Mouse (Mus musculus): Measurements from ENCODE around the gene Sox8. TPM values are rescaled to one million over a fixed set of nuclear protein-coding genes. Genes with fewer than 3 reads are reported as not detected.

Gene Sox8
- polyA plus RNA-seq, 1 experiment from 2014 or later, result 7.1 TPM

DNA sequence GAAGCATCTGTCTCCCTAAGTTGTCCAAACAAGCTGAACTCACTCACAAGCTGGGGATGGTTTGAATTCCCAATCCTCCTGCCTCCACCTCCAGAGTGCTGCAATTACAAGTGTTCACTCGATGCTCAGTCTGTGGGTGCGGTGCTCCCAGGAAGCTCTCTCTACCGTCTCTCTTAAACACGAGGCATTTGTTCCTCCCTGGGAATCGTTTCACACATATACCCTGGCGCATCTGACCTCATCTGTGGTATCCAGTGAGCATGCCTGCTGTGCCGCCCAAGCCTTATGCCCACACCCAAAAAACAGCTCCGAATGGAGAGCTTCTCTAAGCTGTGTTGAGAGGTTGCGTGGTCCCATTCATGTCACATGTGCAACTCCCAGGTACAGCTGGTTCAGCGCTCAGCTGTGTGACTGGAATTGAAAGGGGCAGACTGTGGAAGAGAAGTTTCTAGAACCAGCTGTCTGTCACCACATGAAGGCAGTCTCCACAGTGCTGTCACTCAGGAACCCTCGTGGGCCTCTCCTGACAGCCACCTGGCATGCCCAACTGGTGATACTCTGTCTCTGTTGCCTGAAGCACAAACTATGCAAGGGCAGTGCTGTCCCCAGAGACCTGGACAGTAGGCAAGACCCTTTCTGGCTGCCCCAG is 37.8 kb upstream of the Sox8 start:
- Histone ChIP-seq H3K4me3 (ENCODE audit: low read depth, low read length) (no peak overlapping the region), H3K36me3 (ENCODE audit: control insufficient read depth, insufficient read depth, low read length) (no peaks in the 10 kb centered on the region), H3K4me1 (replicated peaks; ENCODE audit: control insufficient read depth, insufficient read depth, low read length) (peaks cover 2% of the 10 kb centered on the region), H3K9ac (ENCODE audit: low read depth, low read length) (no peak overlapping the region), H3K4me2 (replicated peaks; ENCODE audit: low read depth, low read length) (no peak overlapping the region), H3K9me3 (ENCODE audit: control insufficient read depth, low read length) (no peaks in the 10 kb centered on the region), H3K27me3 (ENCODE audit: control insufficient read depth, insufficient read depth, low read length) (no peaks in the 10 kb centered on the region), H3K27ac (ENCODE audit: low read depth, low read length) (no peak overlapping the region; the same call in 1 of the 2 replicates)
- WGBS, result 90% methylated on average over 11 of the region's 11 CpGs
- no peak for DNase-seq (ENCODE audit: low spot score)
- ATAC-seq (ENCODE audit: low FRiP score), result no peak

DNA sequence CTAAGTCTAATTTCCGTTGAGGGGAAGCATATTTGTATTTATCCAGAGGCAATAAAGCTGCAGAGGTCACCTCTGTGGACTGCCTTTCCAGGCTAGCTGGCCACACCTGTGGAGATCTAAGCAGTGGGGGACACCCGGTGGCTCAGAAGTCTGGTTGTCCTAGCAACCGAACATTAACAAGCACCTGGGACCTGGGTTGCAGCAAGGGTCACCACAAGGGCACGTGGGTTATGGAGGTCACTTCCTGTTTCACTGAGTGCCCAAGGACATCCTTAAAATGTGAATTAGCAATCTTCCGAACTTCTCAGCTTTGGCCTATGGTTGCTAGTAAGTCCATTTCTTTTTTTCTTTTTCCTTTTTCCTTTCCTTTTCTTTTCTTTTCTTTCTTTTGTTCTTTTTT is 33.7 kb upstream of the Sox8 start:
- Histone ChIP-seq H3K4me2 (replicated peaks; ENCODE audit: low read depth, low read length) (no peak overlapping the region), H3K9me3 (ENCODE audit: control insufficient read depth, low read length) (no peaks in the 10 kb centered on the region), H3K36me3 (ENCODE audit: control insufficient read depth, insufficient read depth, low read length) (no peaks in the 10 kb centered on the region; the same call in 1 of the 2 replicates), H3K27ac (ENCODE audit: low read depth, low read length) (no peak overlapping the region), H3K4me1 (replicated peaks; ENCODE audit: control insufficient read depth, insufficient read depth, low read length) (peaks cover 2% of the 10 kb centered on the region), H3K27me3 (ENCODE audit: control insufficient read depth, insufficient read depth, low read length) (no peaks in the 10 kb centered on the region), H3K4me3 (ENCODE audit: low read depth, low read length) (no peak overlapping the region), H3K9ac (ENCODE audit: low read depth, low read length) (no peak overlapping the region)
- DNase-seq (ENCODE audit: low spot score) (no peak), ATAC-seq (ENCODE audit: low FRiP score) (no peak)
- 51% methylated on average over 5 of the region's 5 CpGs for WGBS

GRCm38 (mm10) chr17:25602366-25602765 is 31.9 kb upstream of the Sox8 start:
- WGBS, result 79% methylated on average over 8 of the region's 8 CpGs
- DNase-seq (ENCODE audit: low spot score), result no peak

DNA sequence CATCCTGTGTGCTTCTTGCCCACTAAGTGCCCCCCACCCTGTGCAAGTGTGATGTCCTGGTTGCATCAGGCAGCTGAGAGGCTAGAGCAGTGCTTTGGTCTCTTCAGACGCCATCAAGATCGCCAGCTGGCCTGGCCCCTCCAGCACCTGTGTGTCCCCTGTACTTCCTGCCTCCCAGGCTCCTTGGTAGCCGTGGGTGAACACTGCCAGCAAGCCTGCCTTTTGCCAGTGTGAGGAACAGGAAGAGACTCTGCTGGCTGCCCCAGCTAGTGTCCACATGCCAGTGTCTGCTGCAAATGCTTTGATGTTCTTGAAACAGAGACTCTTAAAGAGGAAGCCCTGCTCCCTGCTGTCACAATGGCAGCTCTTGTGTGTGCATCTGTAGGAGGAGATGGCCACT is 27.1 kb upstream of the Sox8 start:
- 56% methylated on average over 3 of the region's 3 CpGs for WGBS
- Histone ChIP-seq H3K4me2 (replicated peaks; ENCODE audit: low read depth, low read length) (no peak overlapping the region), H3K27ac (ENCODE audit: low read depth, low read length) (no peak overlapping the region), H3K9me3 (ENCODE audit: control insufficient read depth, low read length) (no peaks in the 10 kb centered on the region), H3K36me3 (ENCODE audit: control insufficient read depth, insufficient read depth, low read length) (no peaks in the 10 kb centered on the region; the same call in 1 of the 2 replicates), H3K27me3 (ENCODE audit: control insufficient read depth, insufficient read depth, low read length) (no peaks in the 10 kb centered on the region), H3K4me1 (replicated peaks; ENCODE audit: control insufficient read depth, insufficient read depth, low read length) (no peaks in the 10 kb centered on the region), H3K9ac (ENCODE audit: low read depth, low read length) (no peak overlapping the region), H3K4me3 (ENCODE audit: low read depth, low read length) (no peak overlapping the region)
- no peak for DNase-seq (ENCODE audit: low spot score)
- no peak for ATAC-seq (ENCODE audit: low FRiP score)

More at GRCm38 (mm10) chr17:25602366-25602765, 31.9 kb upstream of the Sox8 start:
- Histone ChIP-seq H3K4me2 (replicated peaks; ENCODE audit: low read depth, low read length) (no peak overlapping the region), H3K27me3 (ENCODE audit: control insufficient read depth, insufficient read depth, low read length) (no peaks in the 10 kb centered on the region), H3K9ac (ENCODE audit: low read depth, low read length) (no peak overlapping the region), H3K27ac (ENCODE audit: low read depth, low read length) (no peak overlapping the region), H3K4me1 (replicated peaks; ENCODE audit: control insufficient read depth, insufficient read depth, low read length) (no peaks in the 10 kb centered on the region; the same call in 1 of the 2 replicates), H3K36me3 (ENCODE audit: control insufficient read depth, insufficient read depth, low read length) (no peaks in the 10 kb centered on the region; the same call in 1 of the 2 replicates), H3K9me3 (ENCODE audit: control insufficient read depth, low read length) (no peaks in the 10 kb centered on the region), H3K4me3 (ENCODE audit: low read depth, low read length) (no peak overlapping the region)
- ATAC-seq (ENCODE audit: low FRiP score), result no peak

GRCm38 (mm10) chr17:25595495-25595894 is 25.0 kb upstream of the Sox8 start:
- Histone ChIP-seq H3K27me3 (ENCODE audit: control insufficient read depth, insufficient read depth, low read length) (no peaks in the 10 kb centered on the region), H3K36me3 (ENCODE audit: control insufficient read depth, insufficient read depth, low read length) (no peaks in the 10 kb centered on the region; the same call in 1 of the 2 replicates), H3K4me1 (replicated peaks; ENCODE audit: control insufficient read depth, insufficient read depth, low read length) (no peaks in the 10 kb centered on the region), H3K4me3 (ENCODE audit: low read depth, low read length) (no peak overlapping the region), H3K27ac (ENCODE audit: low read depth, low read length) (no peak overlapping the region), H3K9ac (ENCODE audit: low read depth, low read length) (no peak overlapping the region), H3K4me2 (replicated peaks; ENCODE audit: low read depth, low read length) (no peak overlapping the region), H3K9me3 (ENCODE audit: control insufficient read depth, low read length) (no peaks in the 10 kb centered on the region)
- no peak for ATAC-seq (ENCODE audit: low FRiP score)
- 90% methylated on average over 5 of the region's 5 CpGs for WGBS
- no peak for DNase-seq (ENCODE audit: low spot score)

DNA sequence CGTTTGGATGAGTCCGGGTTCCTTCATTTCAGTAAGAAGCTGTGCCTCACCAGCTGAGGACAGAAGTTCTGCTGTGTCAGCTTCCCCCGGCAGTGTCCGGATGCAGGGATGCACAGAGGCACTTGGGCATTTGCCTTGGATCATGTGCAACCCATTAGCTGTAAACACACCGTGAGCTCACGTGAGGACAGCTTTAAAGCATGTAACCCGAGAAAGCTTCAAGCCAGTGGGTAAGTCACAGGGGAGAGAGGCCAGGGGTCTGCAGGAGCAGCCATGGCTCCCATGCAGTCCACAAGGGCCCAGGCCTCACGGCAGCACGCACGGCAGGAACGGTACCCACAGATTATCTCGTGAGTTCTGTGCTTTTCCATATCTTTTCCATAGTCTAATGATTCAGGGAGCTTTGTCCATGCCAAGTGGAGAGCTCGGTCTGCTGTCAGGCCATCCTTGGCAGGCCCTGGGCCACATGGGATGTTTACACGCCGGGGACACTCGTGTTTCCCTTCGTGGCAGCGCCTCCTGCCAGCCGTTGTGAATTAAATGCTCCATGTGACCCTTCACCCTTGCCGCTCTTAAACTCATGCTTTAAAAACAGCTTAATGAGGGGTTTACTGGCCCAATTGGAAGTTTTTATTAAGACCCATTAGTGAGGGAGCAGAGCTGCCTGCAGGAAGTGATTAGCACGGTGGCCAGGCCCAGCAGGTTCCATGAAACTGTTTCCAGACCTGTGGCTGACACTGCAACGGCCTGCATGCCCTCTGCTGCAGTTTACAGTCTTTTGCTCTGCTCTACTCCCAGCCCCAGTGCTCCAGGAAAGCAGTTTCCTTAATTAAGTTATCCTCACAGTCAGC is 23.1 kb upstream of the Sox8 start:
- Histone ChIP-seq H3K4me1 (replicated peaks; ENCODE audit: control insufficient read depth, insufficient read depth, low read length) (no peaks in the 10 kb centered on the region), H3K27ac (ENCODE audit: low read depth, low read length) (0 out of 2 replicates have a peak overlapping the region, but pooled peaks have one; percentile 6), H3K9ac (ENCODE audit: low read depth, low read length) (no peak overlapping the region), H3K4me3 (ENCODE audit: low read depth, low read length) (no peak overlapping the region), H3K36me3 (ENCODE audit: control insufficient read depth, insufficient read depth, low read length) (peaks cover 2% of the 10 kb centered on the region; the same call in 1 of the 2 replicates), H3K9me3 (ENCODE audit: control insufficient read depth, low read length) (no peaks in the 10 kb centered on the region), H3K4me2 (replicated peaks; ENCODE audit: low read depth, low read length) (no peak overlapping the region), H3K27me3 (ENCODE audit: control insufficient read depth, insufficient read depth, low read length) (no peaks in the 10 kb centered on the region)
- ATAC-seq (ENCODE audit: low FRiP score) (no peak), DNase-seq (ENCODE audit: low spot score) (peak; percentile 31)
- WGBS, result 58% methylated on average over 22 of the region's 22 CpGs

GRCm38 (mm10) chr17:25592336-25592735 is 21.9 kb upstream of the Sox8 start:
- Histone ChIP-seq H3K4me1 (replicated peaks; ENCODE audit: control insufficient read depth, insufficient read depth, low read length) (no peaks in the 10 kb centered on the region), H3K36me3 (ENCODE audit: control insufficient read depth, insufficient read depth, low read length) (peaks cover 2% of the 10 kb centered on the region; the same call in 1 of the 2 replicates), H3K9ac (ENCODE audit: low read depth, low read length) (no peak overlapping the region), H3K4me2 (replicated peaks; ENCODE audit: low read depth, low read length) (no peak overlapping the region), H3K27me3 (ENCODE audit: control insufficient read depth, insufficient read depth, low read length) (no peaks in the 10 kb centered on the region), H3K27ac (ENCODE audit: low read depth, low read length) (no peak overlapping the region), H3K4me3 (ENCODE audit: low read depth, low read length) (no peak overlapping the region), H3K9me3 (ENCODE audit: control insufficient read depth, low read length) (no peaks in the 10 kb centered on the region)
- DNase-seq (ENCODE audit: low spot score) (no peak), ATAC-seq (ENCODE audit: low FRiP score) (no peak)
- WGBS, result 86% methylated on average over 6 of the region's 6 CpGs

DNA sequence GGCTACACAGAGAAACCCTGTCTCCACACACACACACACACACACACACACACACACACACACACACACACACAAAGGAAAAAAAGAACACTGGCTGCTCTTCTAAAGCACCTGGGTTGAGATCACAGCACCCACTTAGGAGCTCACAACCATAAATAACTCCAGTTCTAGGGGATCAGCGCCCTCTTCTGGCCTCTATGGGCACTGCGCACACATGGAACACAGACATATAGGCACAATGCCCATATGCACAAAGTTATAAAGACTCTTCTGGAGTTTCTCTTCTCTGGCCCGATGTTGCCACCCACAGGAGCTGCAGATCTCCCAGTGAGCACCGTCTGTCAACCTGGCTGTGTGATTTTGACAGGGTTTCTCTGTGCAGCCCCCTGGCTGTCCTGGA is 20.5 kb upstream of the Sox8 start:
- Histone ChIP-seq H3K4me1 (replicated peaks; ENCODE audit: control insufficient read depth, insufficient read depth, low read length) (no peaks in the 10 kb centered on the region), H3K9ac (ENCODE audit: low read depth, low read length) (no peak overlapping the region), H3K4me3 (ENCODE audit: low read depth, low read length) (no peak overlapping the region), H3K36me3 (ENCODE audit: control insufficient read depth, insufficient read depth, low read length) (peaks cover 2% of the 10 kb centered on the region; the same call in 1 of the 2 replicates), H3K4me2 (replicated peaks; ENCODE audit: low read depth, low read length) (no peak overlapping the region), H3K27me3 (ENCODE audit: control insufficient read depth, insufficient read depth, low read length) (no peaks in the 10 kb centered on the region), H3K27ac (ENCODE audit: low read depth, low read length) (no peak overlapping the region), H3K9me3 (ENCODE audit: control insufficient read depth, low read length) (no peaks in the 10 kb centered on the region)
- 90% methylated on average over 4 of the region's 4 CpGs for WGBS
- no peak for ATAC-seq (ENCODE audit: low FRiP score)
- no peak for DNase-seq (ENCODE audit: low spot score)
